Mouse (Mus musculus) megakaryocyte, embryonic 14.5 days (primary cell): ENCODE results near the gene Mrpl27.

ENCODE experiments used
- FLI1 ChIP-seq: IDR thresholded peaks from 2 replicates; pipeline ENCODE4 v1.6.1; 2012; ENCODE audit warnings: low read length, inconsistent platforms, mixed read lengths
- GATA1 ChIP-seq: IDR thresholded peaks from 3 replicates; pipeline ENCODE4 v1.6.1; 2012; ENCODE audit warnings: mixed read lengths, low read length, inconsistent platforms, borderline replicate concordance

DNA sequence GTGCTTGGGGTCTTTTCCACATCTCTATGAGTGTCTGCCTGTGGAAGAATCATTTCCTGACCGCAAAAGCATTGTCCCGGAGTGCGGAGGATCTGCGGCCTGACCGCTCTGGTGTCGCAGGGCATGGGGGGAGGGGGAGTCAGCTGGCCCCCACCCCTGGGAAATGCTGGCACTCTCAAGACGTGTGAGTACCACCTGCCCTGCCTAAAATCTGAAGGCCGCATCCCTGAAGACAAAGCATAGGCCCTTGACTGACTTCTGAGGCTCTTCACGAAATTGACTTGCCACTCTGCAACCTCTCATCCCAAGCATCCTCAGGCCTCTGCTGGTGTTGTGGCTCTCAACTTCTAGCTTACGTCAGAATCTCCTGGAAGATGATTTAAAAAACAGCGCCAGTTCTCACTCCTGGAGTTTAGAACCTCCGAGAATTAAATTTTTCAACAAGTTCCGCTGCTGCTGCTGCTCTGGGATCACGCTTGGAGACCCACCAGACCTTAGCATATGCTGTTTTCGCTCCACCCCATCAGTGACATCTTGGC lies 24.1 kb downstream of the Mrpl27 start:
- no peak for TF ChIP-seq GATA1
- no peak for TF ChIP-seq FLI1
